Mouse (Mus musculus): ENCODE results near the gene BC017158. TPM values are rescaled to one million over a fixed set of nuclear protein-coding genes. Genes with fewer than 3 reads are reported as not detected.
A peak's percentile ranks its signal among the peaks of the same experiment; 100 is the strongest.

Gene BC017158
- polyA plus RNA-seq, 1 experiment from 2014 or later = 20.0 TPM

- ATAC-seq (ENCODE audit: insufficient number of reproducible peaks, low FRiP score) = no peak
- Histone ChIP-seq H3K4me3 (no peak overlapping the region), H3K27me3 (replicated peaks) (no peaks in the 10 kb centered on the region), H3K36me3 (no peaks in the 10 kb centered on the region), H3K9me3 (replicated peaks) (no peaks in the 10 kb centered on the region), H3K4me1 (replicated peaks) (peaks cover 14% of the 10 kb centered on the region), H3K27ac (ENCODE audit: poor library complexity, severe bottlenecking) (no peak overlapping the region), H3K9ac (no peak overlapping the region), H3K4me2 (no peak overlapping the region)
- WGBS = 67% methylated on average over 3 of the region's 3 CpGs
Measured at GRCm38 (mm10) chr7:128309216-128309615, 11.2 kb upstream of the BC017158 start.

GRCm38 (mm10) chr7:128307851-128308250 is 9.9 kb upstream of the BC017158 start:
- no peak overlapping the region for H3K9ac ChIP-seq
- H3K27me3 ChIP-seq (replicated peaks) = no peaks in the 10 kb centered on the region
- ATAC-seq (ENCODE audit: insufficient number of reproducible peaks, low FRiP score) = no peak
- no peak overlapping the region for H3K4me2 ChIP-seq
- no peaks in the 10 kb centered on the region for H3K9me3 ChIP-seq (replicated peaks)
- peaks cover 14% of the 10 kb centered on the region for H3K4me1 ChIP-seq (replicated peaks)
- no peaks in the 10 kb centered on the region for H3K36me3 ChIP-seq
- H3K27ac ChIP-seq (ENCODE audit: poor library complexity, severe bottlenecking) = no peak overlapping the region
- no peak overlapping the region for H3K4me3 ChIP-seq

GRCm38 (mm10) chr7:128304907-128305306 is 6.9 kb upstream of the BC017158 start:
- Histone ChIP-seq H3K9me3 (replicated peaks) (no peaks in the 10 kb centered on the region), H3K27ac (ENCODE audit: poor library complexity, severe bottlenecking) (no peak overlapping the region), H3K36me3 (no peaks in the 10 kb centered on the region), H3K4me1 (replicated peaks) (peaks cover 9% of the 10 kb centered on the region), H3K4me2 (no peak overlapping the region), H3K27me3 (replicated peaks) (no peaks in the 10 kb centered on the region; the same call in 1 of the 2 replicates), H3K9ac (no peak overlapping the region), H3K4me3 (no peak overlapping the region)
- WGBS = 4% methylated on average over 5 of the region's 5 CpGs
- ATAC-seq (ENCODE audit: insufficient number of reproducible peaks, low FRiP score) = no peak

GRCm38 (mm10) chr7:128304198-128304597 is 6.2 kb upstream of the BC017158 start:
- Histone ChIP-seq H3K27me3 (replicated peaks) (no peaks in the 10 kb centered on the region; the same call in 1 of the 2 replicates), H3K4me1 (replicated peaks) (0 out of 2 replicates have a peak, but pooled peaks cover 3% of the 10 kb centered on the region), H3K4me3 (no peak overlapping the region), H3K27ac (ENCODE audit: poor library complexity, severe bottlenecking) (no peak overlapping the region), H3K36me3 (no peaks in the 10 kb centered on the region), H3K9me3 (replicated peaks) (no peaks in the 10 kb centered on the region), H3K4me2 (no peak overlapping the region), H3K9ac (no peak overlapping the region)
- no peak for ATAC-seq (ENCODE audit: insufficient number of reproducible peaks, low FRiP score)
- WGBS = 78% methylated on average over 6 of the region's 6 CpGs

- no peak for ATAC-seq (ENCODE audit: insufficient number of reproducible peaks, low FRiP score)
- no peaks in the 10 kb centered on the region for H3K36me3 ChIP-seq
- H3K27me3 ChIP-seq (replicated peaks) = no peaks in the 10 kb centered on the region; the same call in 1 of the 2 replicates
- H3K4me3 ChIP-seq = no peak overlapping the region
- H3K4me1 ChIP-seq (replicated peaks) = peaks cover 10% of the 10 kb centered on the region
- 77% methylated on average over 3 of the region's 3 CpGs for WGBS
- H3K27ac ChIP-seq (ENCODE audit: poor library complexity, severe bottlenecking) = no peak overlapping the region
- H3K4me2 ChIP-seq = no peak overlapping the region
- no peak overlapping the region for H3K9ac ChIP-seq
- H3K9me3 ChIP-seq (replicated peaks) = no peaks in the 10 kb centered on the region
Measured at GRCm38 (mm10) chr7:128302151-128302550, 4.2 kb upstream of the BC017158 start.

- Histone ChIP-seq H3K27ac (ENCODE audit: poor library complexity, severe bottlenecking) (no peak overlapping the region), H3K4me2 (no peak overlapping the region), H3K4me3 (no peak overlapping the region), H3K27me3 (replicated peaks) (no peaks in the 10 kb centered on the region; the same call in 1 of the 2 replicates), H3K9me3 (replicated peaks) (no peaks in the 10 kb centered on the region), H3K9ac (no peak overlapping the region), H3K36me3 (no peaks in the 10 kb centered on the region), H3K4me1 (replicated peaks) (peaks cover 21% of the 10 kb centered on the region)
- WGBS = 69% methylated on average over 3 of the region's 3 CpGs
- ATAC-seq (ENCODE audit: insufficient number of reproducible peaks, low FRiP score) = no peak
Measured at GRCm38 (mm10) chr7:128300952-128301351, 3.0 kb upstream of the BC017158 start.

- H3K9ac ChIP-seq = peak overlapping the region; percentile 93; the same call in 1 of the 2 replicates
- no peaks in the 10 kb centered on the region; the same call in 1 of the 2 replicates for H3K27me3 ChIP-seq (replicated peaks)
- no peak; the same call in 1 of the 2 replicates for ATAC-seq (ENCODE audit: insufficient number of reproducible peaks, low FRiP score)
- H3K4me2 ChIP-seq = peak overlapping the region; percentile 96
- H3K27ac ChIP-seq (ENCODE audit: poor library complexity, severe bottlenecking) = no peak overlapping the region
- WGBS = 81% methylated on average over 8 of the region's 8 CpGs
- H3K36me3 ChIP-seq = peaks cover 12% of the 10 kb centered on the region; the same call in 1 of the 2 replicates
- peaks cover 21% of the 10 kb centered on the region for H3K4me1 ChIP-seq (replicated peaks)
- peak overlapping the region; percentile 84 for H3K4me3 ChIP-seq
- H3K9me3 ChIP-seq (replicated peaks) = no peaks in the 10 kb centered on the region
Measured at GRCm38 (mm10) chr7:128298481-128299342, 742 bp upstream of the BC017158 start.

- H3K4me1 ChIP-seq (replicated peaks) = peaks cover 21% of the 10 kb centered on the region
- H3K4me3 ChIP-seq = peak overlapping the region; percentile 84
- H3K9me3 ChIP-seq (replicated peaks) = no peaks in the 10 kb centered on the region
- peak overlapping the region; percentile 96 for H3K4me2 ChIP-seq
- peak overlapping the region; percentile 93 for H3K9ac ChIP-seq
- H3K27ac ChIP-seq (ENCODE audit: poor library complexity, severe bottlenecking) = peak overlapping the region; percentile 55
- H3K36me3 ChIP-seq = peaks cover 12% of the 10 kb centered on the region; the same call in 1 of the 2 replicates
- WGBS = 37% methylated on average over 10 of the region's 10 CpGs
- peak; percentile 51; the same call in 1 of the 2 replicates for ATAC-seq (ENCODE audit: insufficient number of reproducible peaks, low FRiP score)
- H3K27me3 ChIP-seq (replicated peaks) = no peaks in the 10 kb centered on the region; the same call in 1 of the 2 replicates
Measured at GRCm38 (mm10) chr7:128297291-128297616, 716 bp downstream of the BC017158 start.

GRCm38 (mm10) chr7:128296514-128296913 is 1.5 kb downstream of the BC017158 start:
- ATAC-seq (ENCODE audit: insufficient number of reproducible peaks, low FRiP score) = no peak
- no peak overlapping the region for H3K4me3 ChIP-seq
- H3K27ac ChIP-seq (ENCODE audit: poor library complexity, severe bottlenecking) = no peak overlapping the region
- H3K36me3 ChIP-seq = peaks cover 14% of the 10 kb centered on the region; the same call in 1 of the 2 replicates
- no peaks in the 10 kb centered on the region for H3K9me3 ChIP-seq (replicated peaks)
- WGBS = 65% methylated on average over 3 of the region's 3 CpGs
- H3K27me3 ChIP-seq (replicated peaks) = no peaks in the 10 kb centered on the region; the same call in 1 of the 2 replicates
- H3K4me1 ChIP-seq (replicated peaks) = peaks cover 18% of the 10 kb centered on the region
- peak overlapping the region; percentile 96 for H3K4me2 ChIP-seq
- H3K9ac ChIP-seq = no peak overlapping the region

GRCm38 (mm10) chr7:128294785-128295184 is 3.2 kb downstream of the BC017158 start:
- WGBS = 85% methylated on average over 10 of the region's 10 CpGs
- no peak overlapping the region for H3K9ac ChIP-seq
- H3K9me3 ChIP-seq (replicated peaks) = no peaks in the 10 kb centered on the region
- H3K4me2 ChIP-seq = no peak overlapping the region
- no peaks in the 10 kb centered on the region for H3K27me3 ChIP-seq (replicated peaks)
- no peak overlapping the region for H3K4me3 ChIP-seq
- H3K4me1 ChIP-seq (replicated peaks) = peaks cover 19% of the 10 kb centered on the region
- no peak overlapping the region for H3K27ac ChIP-seq (ENCODE audit: poor library complexity, severe bottlenecking)
- no peak for ATAC-seq (ENCODE audit: insufficient number of reproducible peaks, low FRiP score)
- peaks cover 18% of the 10 kb centered on the region; the same call in 1 of the 2 replicates for H3K36me3 ChIP-seq

- 0 out of 2 replicates have a peak overlapping the region, but pooled peaks have one; percentile 7 for H3K4me3 ChIP-seq
- H3K9ac ChIP-seq = peak overlapping the region; percentile 42
Measured at GRCm38 (mm10) chr7:128288923-128289544, 8.9 kb downstream of the BC017158 start.

More at GRCm38 (mm10) chr7:128288923-128289544, 8.9 kb downstream of the BC017158 start:
- Histone ChIP-seq H3K27me3 (replicated peaks) (no peaks in the 10 kb centered on the region), H3K4me2 (peak overlapping the region; percentile 50), H3K36me3 (peaks cover 31% of the 10 kb centered on the region), H3K9me3 (replicated peaks) (no peaks in the 10 kb centered on the region), H3K4me1 (replicated peaks) (peaks cover 22% of the 10 kb centered on the region), H3K27ac (ENCODE audit: poor library complexity, severe bottlenecking) (peak overlapping the region; percentile 70)
- peak; percentile 93 for ATAC-seq (ENCODE audit: insufficient number of reproducible peaks, low FRiP score)
- WGBS = 9% methylated on average over 9 of the region's 9 CpGs

All from heart, embryonic 12.5 days (tissue).